Mouse (Mus musculus) large intestine, adult 2 months (tissue): Measurements from ENCODE around the gene Vmn2r82. TPM values are rescaled to one million over a fixed set of nuclear protein-coding genes. Genes with fewer than 3 reads are reported as not detected.
"Not testable (repeated sequence)": the region's sequence is repeated elsewhere in the genome, so short reads cannot be mapped to it uniquely, and the experiment has no call there.

Source experiments
- DNase-seq: peaks from one replicate; pipeline ENCODE4 v3.0.0-alpha.2; 2012; ENCODE audit warnings: low read depth, low spot score
- WGBS: fragments of 180-500 bp; shearing (Covaris S2); methylation state at CpG from one replicate; pipeline ENCODE4 v1.1.7; 2018; 5-methylcytosine and 5-hydroxymethylcytosine counted together
- polyA plus RNA-seq: library from polyadenylated mRNA; depleted of rRNA; stranded (reverse); fragments of >200 nt; gene quantifications from 2 replicates; pipeline ENCODE4 v1.2.3, GENCODE M21; 2012; rRNA removed

Gene Vmn2r82
- not detected in 2 replicates for polyA plus RNA-seq

DNA sequence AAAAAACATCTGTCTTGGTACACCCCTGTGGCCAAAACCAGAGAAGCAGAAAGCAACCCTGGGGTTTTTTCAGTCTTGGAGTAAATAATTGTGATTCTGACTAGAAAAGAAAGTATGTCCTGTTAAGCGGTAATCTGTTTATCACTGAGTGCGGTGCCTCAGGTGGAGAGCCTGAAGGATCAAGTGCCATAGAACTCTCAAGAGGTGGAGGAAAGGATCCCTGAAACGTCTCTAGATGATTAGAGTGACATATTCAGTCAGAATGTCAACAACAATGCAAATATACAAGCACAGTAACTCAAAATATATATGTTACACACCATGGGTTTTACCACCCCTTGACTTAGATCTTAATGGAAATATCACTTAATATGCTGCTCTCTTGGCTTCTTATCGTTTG lies at the start of gene Vmn2r82:
Vmn2r82 (plus strand) TSS at position 301 of the 400 bp plus-strand sequence.
- 68% methylated on average over 4 of the region's 4 CpGs for WGBS
- DNase-seq: not testable (repeated sequence)

DNA sequence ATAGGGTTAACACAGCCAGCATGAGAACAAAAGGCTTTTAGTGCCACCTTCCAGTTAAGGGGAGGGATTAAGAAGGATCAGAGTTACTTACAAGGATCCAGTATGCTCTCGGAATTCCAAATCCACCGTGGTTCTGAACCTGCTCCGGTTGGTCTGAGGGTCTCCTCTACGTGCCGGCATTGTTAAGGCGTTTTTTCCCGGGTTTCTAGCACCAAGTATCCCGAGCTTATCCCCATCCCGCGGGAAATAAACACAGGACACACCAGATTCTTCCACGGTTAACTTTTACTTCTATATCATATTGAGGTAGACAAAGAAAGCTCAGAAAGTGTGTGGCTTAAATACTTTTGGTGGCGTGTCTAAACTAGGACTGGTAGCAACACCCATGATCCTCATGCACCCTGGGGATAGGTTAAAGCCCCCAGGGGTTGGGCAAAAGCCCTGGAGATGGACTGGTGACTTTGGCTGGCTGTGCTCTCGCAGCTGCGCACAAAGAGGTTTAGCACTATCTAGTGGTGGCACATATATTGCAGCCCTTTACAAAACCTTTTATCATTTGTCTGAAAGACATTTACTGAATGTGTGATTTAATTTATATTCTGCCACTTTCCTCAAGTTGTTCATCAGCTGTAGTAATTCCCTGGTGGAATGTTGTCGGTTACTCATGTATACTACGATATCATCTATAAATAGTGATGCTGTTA lies 34.1 kb upstream of the Vmn2r82 start:
- WGBS: 3% methylated on average over 16 of the region's 16 CpGs
- not testable (repeated sequence) for DNase-seq

DNA sequence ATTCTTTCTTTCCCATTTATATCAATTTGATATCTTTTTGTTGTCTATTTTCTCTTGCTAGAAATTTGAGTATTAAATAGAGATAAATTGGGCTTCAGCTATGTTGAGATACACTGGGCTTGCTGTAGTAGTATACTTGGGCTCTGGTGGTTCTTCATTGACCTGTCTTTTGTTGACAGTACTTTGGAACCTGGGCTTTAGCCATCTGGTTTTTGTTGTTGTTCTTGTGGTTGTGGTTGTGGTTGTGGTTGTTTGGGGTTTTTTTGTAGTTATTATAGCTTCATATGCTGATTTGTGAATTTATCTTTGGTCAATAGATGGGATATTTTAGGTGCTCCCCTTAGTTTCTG lies 33.6 kb upstream of the Vmn2r82 start:
- DNase-seq: no peak

DNA sequence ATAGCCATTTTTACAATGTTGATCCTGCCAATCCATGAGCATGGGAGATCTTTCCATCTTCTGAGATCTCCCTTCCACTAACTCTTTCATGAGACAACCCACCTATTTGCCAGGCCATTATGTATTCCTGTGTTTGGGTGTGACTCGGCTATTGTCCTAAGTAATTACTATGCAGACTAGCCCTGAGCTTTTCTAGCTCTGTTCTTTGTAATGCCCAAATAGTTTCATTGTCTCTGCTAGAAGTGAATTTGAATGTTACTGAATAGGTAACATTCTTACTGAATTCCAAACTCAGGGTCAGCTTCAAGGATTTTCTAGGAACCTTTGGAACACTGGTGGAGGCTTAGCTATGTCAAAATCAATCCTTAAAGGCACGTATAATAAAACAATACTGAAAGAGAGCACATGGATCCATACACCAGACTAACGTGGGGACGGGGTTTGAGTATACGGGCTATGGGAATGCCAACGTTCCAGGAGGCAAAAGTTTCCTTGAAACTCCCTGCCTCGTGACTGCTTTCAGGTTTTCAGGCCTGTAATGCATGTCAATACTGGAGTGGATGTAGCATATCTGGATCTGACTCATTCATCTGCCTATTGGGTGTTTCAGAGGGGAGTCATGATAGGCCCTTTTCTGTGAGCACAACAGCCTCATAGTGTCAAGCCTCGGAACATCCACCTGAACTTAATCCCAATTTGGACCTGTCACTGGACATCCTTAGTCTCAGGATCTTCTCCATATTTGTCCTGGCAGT lies 43.8 kb downstream of the Vmn2r82 start:
- not testable (repeated sequence) for DNase-seq
- 84% methylated on average over 8 of the region's 8 CpGs for WGBS

DNA sequence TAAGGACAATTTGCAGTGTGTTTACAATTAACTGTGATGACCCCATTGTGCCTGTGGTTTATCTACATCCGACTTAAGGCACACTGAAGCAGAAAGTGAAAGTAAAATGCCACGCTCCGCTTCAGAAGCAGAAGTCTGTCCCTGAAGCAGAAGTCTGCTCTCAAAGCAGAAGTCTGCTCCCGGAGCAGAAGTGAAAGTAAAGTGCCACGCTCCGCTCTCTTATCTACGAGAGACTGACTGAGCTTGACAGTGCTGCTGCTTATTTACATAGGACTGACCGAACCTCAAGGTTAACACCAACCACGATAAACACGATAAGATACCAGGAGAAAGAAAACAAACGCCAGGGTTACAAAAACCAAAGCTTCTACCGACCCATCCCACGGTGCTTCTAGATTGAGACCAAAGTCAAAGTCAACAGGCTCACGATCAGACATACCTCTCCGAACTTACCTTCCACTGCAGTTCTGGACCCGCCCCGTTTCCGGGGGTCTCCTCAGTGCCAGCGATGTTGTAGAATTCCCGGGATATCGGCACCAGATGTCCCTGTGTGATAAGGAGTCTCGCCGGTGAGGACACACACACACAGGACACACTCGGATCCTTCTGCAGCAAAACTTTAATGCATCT lies 60.9 kb downstream of the Vmn2r82 start:
- no peak for DNase-seq
- WGBS: 69% methylated on average over 24 of the region's 24 CpGs

DNA sequence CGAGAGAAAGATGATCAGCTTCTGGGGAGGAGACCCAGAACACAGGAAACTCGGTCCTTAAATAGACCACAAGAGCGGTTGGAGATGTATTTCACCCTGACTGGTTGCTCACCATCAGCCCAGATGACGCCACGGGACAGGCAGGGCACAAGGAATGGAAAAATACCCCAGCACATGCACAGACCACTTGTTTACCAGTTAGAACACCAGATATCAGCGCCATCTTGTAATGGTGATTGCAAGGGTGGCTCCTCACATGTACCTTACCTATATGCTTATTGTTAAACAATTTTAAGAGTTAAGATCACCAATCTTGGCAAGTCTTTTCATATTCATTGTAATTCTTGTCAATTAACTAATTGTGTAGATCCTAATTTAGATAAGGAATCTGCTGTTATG lies 61.5 kb downstream of the Vmn2r82 start:
- WGBS: 80% methylated on average over 6 of the region's 6 CpGs
- DNase-seq: not testable (repeated sequence)

DNA sequence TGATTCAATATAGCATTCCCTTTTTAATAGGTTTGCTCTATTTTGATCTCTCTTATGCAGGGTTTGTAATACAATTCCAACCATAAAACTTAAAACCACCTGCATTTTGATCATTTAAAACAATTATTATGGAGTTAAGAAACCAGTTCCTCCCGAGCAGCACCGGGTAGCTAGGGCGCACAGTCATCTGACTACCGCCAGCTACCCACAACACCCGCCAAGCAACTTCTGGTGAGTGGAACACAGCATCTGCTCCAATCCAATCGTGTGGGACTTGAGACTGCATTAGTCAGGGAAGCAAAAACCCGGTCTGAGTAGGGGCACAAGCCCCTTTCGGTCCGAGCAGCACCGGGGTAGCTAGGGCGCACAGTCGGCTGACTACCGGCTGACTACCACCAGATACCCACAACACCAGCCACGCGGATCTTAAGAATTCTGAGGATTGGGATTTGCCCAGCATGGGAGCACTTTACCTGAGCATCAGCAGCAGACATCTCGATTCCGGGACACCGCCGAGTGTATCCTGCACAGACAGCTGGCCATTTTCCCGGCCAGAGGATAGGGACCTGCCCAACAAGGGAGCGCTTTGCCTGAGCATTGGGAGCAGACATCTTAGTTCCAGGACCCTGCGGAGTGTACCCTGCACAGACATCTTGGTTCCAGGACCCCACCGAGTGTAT lies 79.0 kb downstream of the Vmn2r82 start:
- DNase-seq: not testable (repeated sequence)

More for the DNA sequence above, 79.0 kb downstream of the Vmn2r82 start:
- 85% methylated on average over 23 of the region's 23 CpGs for WGBS

Other genes with a start within 250 kb of the Vmn2r82 start
- gene Vmn2r80, start 207.8 kb upstream of the Vmn2r82 start, polyA plus RNA-seq: not detected in 2 replicates
- gene Vmn2r81, start 108.8 kb upstream of the Vmn2r82 start, polyA plus RNA-seq: not detected in 2 replicates
- gene Vmn2r83, start 112.2 kb downstream of the Vmn2r82 start, polyA plus RNA-seq: not detected in 2 replicates
- gene Plpp2, start 177.3 kb downstream of the Vmn2r82 start, polyA plus RNA-seq: 288 and 296 TPM in 2 replicates
- 66.3 and 88.2 TPM in 2 replicates for gene Mier2, start 198.7 kb downstream of the Vmn2r82 start, polyA plus RNA-seq
- not detected in 2 replicates for gene Theg, start 230.8 kb downstream of the Vmn2r82 start, polyA plus RNA-seq